Mouse (Mus musculus) G1E (cell line): ENCODE results near the gene Irf2.

ENCODE experiments used
- CTCF ChIP-seq: IDR thresholded peaks from 2 replicates; pipeline ENCODE4 v1.5.1; 2012; ENCODE audit warnings: low read depth, low read length, inconsistent platforms, mixed read lengths
- GATA2 ChIP-seq: IDR thresholded peaks from 2 replicates; pipeline ENCODE4 v1.6.1; 2012; ENCODE audit warnings: low read depth, low read length, inconsistent platforms, borderline replicate concordance
- POLR2AphosphoS5 ChIP-seq: IDR thresholded peaks from 2 replicates; pipeline ENCODE4 v1.6.1; 2012; ENCODE audit warnings: low read depth, low read length, inconsistent platforms; ENCODE audit not compliant: insufficient replicate concordance

GRCm38 (mm10) chr8:46859164-46859846 lies 119.8 kb downstream of the Irf2 start:
- TF ChIP-seq CTCF (no peak), POLR2AphosphoS5 (no peak), GATA2 (no peak)
